Mouse (Mus musculus) midbrain, embryonic 10.5 days (tissue): ENCODE data around the gene Stoml2. TPM values are rescaled to one million over a fixed set of nuclear protein-coding genes. Genes with fewer than 3 reads are reported as not detected.
"Not testable (repeated sequence)": the region's sequence is repeated elsewhere in the genome, so short reads cannot be mapped to it uniquely, and the experiment has no call there.

ENCODE experiments used
- DNase-seq: peaks from one replicate; pipeline ENCODE4 v3.0.0-alpha.2; 2017; ENCODE audit warnings: low spot score
- H3K27ac ChIP-seq: fragments of 300-500 bp; sonication (generic); replicated peaks from 2 replicates; pipeline ENCODE4 v1.5.1; 2016; ENCODE audit warnings: mild to moderate bottlenecking
- H3K27me3 ChIP-seq: fragments of 300-500 bp; sonication (generic); 2 replicates; pipeline ENCODE4 v1.6.1; 2016; ENCODE audit warnings: low read depth, mild to moderate bottlenecking; ENCODE audit not compliant: poor library complexity, severe bottlenecking
- H3K36me3 ChIP-seq: fragments of 300-500 bp; sonication (generic); 2 replicates; pipeline ENCODE4 v1.6.1; 2016; ENCODE audit warnings: mild to moderate bottlenecking, moderate library complexity
- H3K4me1 ChIP-seq: fragments of 300-500 bp; sonication (generic); 2 replicates; pipeline ENCODE4 v1.6.1; 2016
- H3K4me3 ChIP-seq: fragments of 300-500 bp; sonication (generic); 2 replicates; pipeline ENCODE4 v1.5.1; 2016; ENCODE audit warnings: mild to moderate bottlenecking, moderate library complexity
- H3K9me3 ChIP-seq: fragments of 300-500 bp; sonication (generic); replicated peaks from 2 replicates; pipeline ENCODE4 v1.6.1; 2016; ENCODE audit warnings: mild to moderate bottlenecking
- WGBS: fragments of 180-500 bp; shearing (Covaris S2); methylation state at CpG from one replicate; pipeline ENCODE4 v1.1.7; 2016; 5-methylcytosine and 5-hydroxymethylcytosine counted together
- polyA plus RNA-seq: library from polyadenylated mRNA; unstranded; fragments of >200 nt; fragmentation: Nextera tagmentation; extraction: Ambion mirVana; gene quantifications from 2 replicates; pipeline ENCODE4 v1.2.1, GENCODE M21; 2016

Gene Stoml2
- polyA plus RNA-seq, 1 experiment from 2014 or later = 471 TPM

GRCm38 (mm10) chr4:43018156-43018555 lies 13.4 kb downstream of the Stoml2 start:
- WGBS = 94% methylated on average over 4 of the region's 4 CpGs
- no peak overlapping the region for H3K4me3 ChIP-seq
- H3K36me3 ChIP-seq = peaks cover 67% of the 10 kb centered on the region

GRCm38 (mm10) chr4:43012091-43012490 lies 19.4 kb downstream of the Stoml2 start:
- 93% methylated on average over 1 of the region's 1 CpGs for WGBS
- no peak overlapping the region for H3K27ac ChIP-seq
- H3K36me3 ChIP-seq = peaks cover 8% of the 10 kb centered on the region
- DNase-seq = no peak
- H3K27me3 ChIP-seq = no peaks in the 10 kb centered on the region
- no peaks in the 10 kb centered on the region for H3K9me3 ChIP-seq
- no peak overlapping the region for H3K4me3 ChIP-seq
- H3K4me1 ChIP-seq = peaks cover 31% of the 10 kb centered on the region

More at GRCm38 (mm10) chr4:43018156-43018555, 13.4 kb downstream of the Stoml2 start:
- Histone ChIP-seq H3K27ac (no peak overlapping the region), H3K9me3 (no peaks in the 10 kb centered on the region), H3K4me1 (peaks cover 11% of the 10 kb centered on the region), H3K27me3 (no peaks in the 10 kb centered on the region)
- DNase-seq = no peak

GRCm38 (mm10) chr4:43010161-43011038 lies 21.1 kb downstream of the Stoml2 start, which contains the start of gene Fancg:
Gene Fancg, minus strand, starts transcription at chr4:43010506.
- Histone ChIP-seq H3K27ac (peak within 1 kb of the TSS; percentile 90), H3K9me3 (no peaks in the 10 kb centered on the region), H3K36me3 (peaks cover 16% of the 10 kb centered on the region; the same call in 1 of the 2 replicates), H3K4me1 (peaks cover 31% of the 10 kb centered on the region), H3K27me3 (no peaks in the 10 kb centered on the region), H3K4me3 (peak within 1 kb of the TSS; percentile 73)
- WGBS = 1% methylated on average over 37 of the region's 37 CpGs
- peak; percentile 88 for DNase-seq

GRCm38 (mm10) chr4:43005765-43006164 lies 25.7 kb downstream of the Stoml2 start:
- no peak for DNase-seq
- 56% methylated on average over 2 of the region's 2 CpGs for WGBS
- H3K4me1 ChIP-seq = peaks cover 26% of the 10 kb centered on the region

GRCm38 (mm10) chr4:43004951-43005350 lies 26.6 kb downstream of the Stoml2 start:
- peaks cover 39% of the 10 kb centered on the region for H3K36me3 ChIP-seq
- no peaks in the 10 kb centered on the region for H3K27me3 ChIP-seq
- H3K4me3 ChIP-seq = no peak overlapping the region
- DNase-seq = no peak
- no peak overlapping the region for H3K27ac ChIP-seq
- no peaks in the 10 kb centered on the region for H3K9me3 ChIP-seq
- peaks cover 25% of the 10 kb centered on the region for H3K4me1 ChIP-seq
- WGBS = 91% methylated on average over 3 of the region's 3 CpGs

More at GRCm38 (mm10) chr4:43005765-43006164, 25.7 kb downstream of the Stoml2 start:
- no peak overlapping the region for H3K27ac ChIP-seq
- H3K4me3 ChIP-seq = no peak overlapping the region
- peaks cover 39% of the 10 kb centered on the region for H3K36me3 ChIP-seq
- no peaks in the 10 kb centered on the region for H3K27me3 ChIP-seq
- H3K9me3 ChIP-seq = no peaks in the 10 kb centered on the region

GRCm38 (mm10) chr4:43002756-43003439 lies 28.6 kb downstream of the Stoml2 start:
- WGBS = 82% methylated on average over 12 of the region's 12 CpGs

GRCm38 (mm10) chr4:43001272-43001671 lies 30.2 kb downstream of the Stoml2 start:
- Histone ChIP-seq H3K36me3 (peaks cover 49% of the 10 kb centered on the region), H3K27me3 (no peaks in the 10 kb centered on the region), H3K27ac (peak overlapping the region; percentile 98), H3K4me3 (peak overlapping the region; percentile 94; the same call in 1 of the 2 replicates), H3K4me1 (peaks cover 29% of the 10 kb centered on the region), H3K9me3 (no peaks in the 10 kb centered on the region)
- no peak for DNase-seq
- WGBS = 91% methylated on average over 2 of the region's 2 CpGs

More at GRCm38 (mm10) chr4:43002756-43003439, 28.6 kb downstream of the Stoml2 start:
- H3K9me3 ChIP-seq = no peaks in the 10 kb centered on the region
- no peaks in the 10 kb centered on the region for H3K27me3 ChIP-seq
- no peak overlapping the region for H3K4me3 ChIP-seq
- H3K27ac ChIP-seq = no peak overlapping the region
- no peak for DNase-seq
- peaks cover 20% of the 10 kb centered on the region for H3K4me1 ChIP-seq
- peaks cover 42% of the 10 kb centered on the region for H3K36me3 ChIP-seq

- not testable (repeated sequence) for H3K9me3 ChIP-seq, H3K27me3 ChIP-seq
- H3K4me3 ChIP-seq = peak within 1 kb of the TSS; percentile 94
- peaks cover 29% of the 10 kb centered on the region for H3K4me1 ChIP-seq
- H3K36me3 ChIP-seq = peaks cover 51% of the 10 kb centered on the region
- WGBS = under 1% methylated on average over 54 of the region's 56 CpGs
- DNase-seq = peak; percentile 99
- peak within 1 kb of the TSS; percentile 98 for H3K27ac ChIP-seq
These were observed 31.1 kb downstream of the Stoml2 start, which contains the start of gene Vcp for GRCm38 (mm10) chr4:43000141-43000986. Gene Vcp, minus strand, starts transcription at chr4:43000507.

GRCm38 (mm10) chr4:42999451-43000140 lies 31.9 kb downstream of the Stoml2 start:
- H3K36me3 ChIP-seq = peaks cover 53% of the 10 kb centered on the region
- peak overlapping the region; percentile 94 for H3K4me3 ChIP-seq
- peak; percentile 86 for DNase-seq
- H3K27ac ChIP-seq = peak overlapping the region; percentile 98
- H3K9me3 ChIP-seq = no peaks in the 10 kb centered on the region
- H3K4me1 ChIP-seq = peaks cover 29% of the 10 kb centered on the region
- WGBS = under 1% methylated on average over 51 of the region's 51 CpGs
- H3K27me3 ChIP-seq = no peaks in the 10 kb centered on the region

GRCm38 (mm10) chr4:42998022-42998421 lies 33.5 kb downstream of the Stoml2 start:
- Histone ChIP-seq H3K4me1 (peaks cover 29% of the 10 kb centered on the region), H3K9me3 (no peaks in the 10 kb centered on the region), H3K27ac (no peak overlapping the region), H3K27me3 (no peaks in the 10 kb centered on the region), H3K36me3 (peaks cover 61% of the 10 kb centered on the region), H3K4me3 (peak overlapping the region; percentile 94)
- WGBS = 75% methylated on average over 2 of the region's 2 CpGs
- no peak for DNase-seq

- peaks cover 100% of the 10 kb centered on the region for H3K36me3 ChIP-seq
- no peak overlapping the region for H3K4me3 ChIP-seq
- H3K9me3 ChIP-seq = no peaks in the 10 kb centered on the region
- no peaks in the 10 kb centered on the region for H3K4me1 ChIP-seq
- H3K27ac ChIP-seq = no peak overlapping the region
- WGBS = 86% methylated on average over 1 of the region's 1 CpGs
- H3K27me3 ChIP-seq = no peaks in the 10 kb centered on the region
- no peak for DNase-seq
These were observed 43.2 kb downstream of the Stoml2 start for GRCm38 (mm10) chr4:42988296-42988695.
